Comparison of ENCODE assay signal across 8 mouse cellular contexts in the genomic region with DNA sequence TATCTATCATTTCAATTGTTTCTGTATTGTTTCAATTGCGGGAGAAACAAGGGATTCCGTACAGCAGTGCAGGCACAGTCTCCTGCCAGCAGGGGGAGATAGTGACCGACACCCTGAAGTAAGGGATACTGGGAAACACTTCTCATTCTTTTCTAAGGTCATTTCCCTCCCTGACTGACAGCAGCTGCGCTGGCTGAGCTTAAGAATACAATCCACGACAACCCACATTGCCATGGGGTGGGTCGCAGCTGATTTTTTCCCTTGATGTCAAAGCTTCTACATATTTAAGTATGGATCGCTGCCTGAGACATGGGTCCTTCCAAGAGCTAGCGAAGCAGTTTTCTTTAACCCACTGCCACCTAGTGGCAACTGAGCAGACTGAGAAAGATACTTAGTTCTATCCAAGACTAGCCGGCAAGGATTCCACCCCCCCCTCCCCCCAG. TPM values are rescaled to one million over a fixed set of nuclear protein-coding genes. Genes with fewer than 3 reads are reported as not detected.
DNase-seq lines count a peak whose midpoint lies in the region; ATAC-seq and TF ChIP-seq lines count a peak whose summit lies in the region.

No protein-coding gene starts in this region.

- peak overlapping the region; percentile 85 for H3K9ac ChIP-seq in ES-E14 (ENCODE audit: insufficient read depth, low read depth, low read length, poor library complexity, severe bottlenecking)
- H3K9ac ChIP-seq in forebrain, embryonic 13.5 days: peak overlapping the region; percentile 48
- peak overlapping the region; percentile 52 for H3K9ac ChIP-seq in liver, embryonic 16.5 days (ENCODE audit: low read depth, low read length)
- peak overlapping the region; percentile 51; the same call in 1 of the 2 replicates for H3K9ac ChIP-seq in neural tube, embryonic 12.5 days
- peak overlapping the region; percentile 41; the same call in 1 of the 2 replicates for H3K9ac ChIP-seq in stomach, postnatal 0 days (ENCODE audit: low read length)

- peak; percentile 89 for ATAC-seq in cerebellum, adult (ENCODE audit: insufficient number of reproducible peaks, low FRiP score, low TSS enrichment)
- ATAC-seq in forebrain, embryonic 13.5 days: peak; percentile 91
- ATAC-seq in liver, embryonic 16.5 days (ENCODE audit: low read depth): peak; percentile 82
- peak; percentile 82 for ATAC-seq in neural tube, embryonic 12.5 days (ENCODE audit: low FRiP score, low read depth)
- ATAC-seq in stomach, postnatal 0 days (ENCODE audit: low FRiP score, low TSS enrichment): peak; percentile 93

- intact Hi-C loops in heart, postnatal 10 days (cut with DNase I): loop anchor here (2.0 kb wide), 1 partner anchor 1340 kb away; no protein-coding TSS in a partner anchor

- peak; percentile 69 for DNase-seq in ES-E14 (ENCODE audit: low read depth, low spot score)
- peak; percentile 82 to 88 for DNase-seq in heart, postnatal 10 days
- peak; percentile 82 to 87 for DNase-seq in kidney, postnatal 4 days
- DNase-seq in stomach, postnatal 0 days (ENCODE audit: low spot score): peak; percentile 80

- no peaks in the 10 kb centered on the region for H3K27me3 ChIP-seq in forebrain, embryonic 13.5 days
- no peaks in the 10 kb centered on the region for H3K27me3 ChIP-seq in liver, embryonic 16.5 days (ENCODE audit: control insufficient read depth, insufficient read depth, low read depth, low read length)
- H3K27me3 ChIP-seq in neural tube, embryonic 12.5 days (replicated peaks): no peaks in the 10 kb centered on the region
- H3K27me3 ChIP-seq in stomach, postnatal 0 days (ENCODE audit: control insufficient read depth, insufficient read depth, low read length): no peaks in the 10 kb centered on the region

- H3K4me1 ChIP-seq in ES-E14 (ENCODE audit: control insufficient read depth in 2 of 2, insufficient read depth in 2 of 2, low read length in 2 of 2, poor library complexity in 1 of 2): no peaks in the 10 kb centered on the region
- peaks cover 8% of the 10 kb centered on the region for H3K4me1 ChIP-seq in forebrain, embryonic 13.5 days
- H3K4me1 ChIP-seq in liver, embryonic 16.5 days (ENCODE audit: control insufficient read depth, low read depth, low read length): no peaks in the 10 kb centered on the region; the same call in 1 of the 2 replicates
- H3K4me1 ChIP-seq in neural tube, embryonic 12.5 days: no peaks in the 10 kb centered on the region; the same call in none of the 2 replicates
- no peaks in the 10 kb centered on the region for H3K4me1 ChIP-seq in stomach, postnatal 0 days (replicated peaks; ENCODE audit: control insufficient read depth, insufficient read depth)

- H3K9me3 ChIP-seq in ES-E14 (ENCODE audit: control insufficient read depth, insufficient read depth, low read depth, low read length): no peaks in the 10 kb centered on the region
- no peaks in the 10 kb centered on the region for H3K9me3 ChIP-seq in forebrain, embryonic 13.5 days (replicated peaks)
- H3K9me3 ChIP-seq in liver, embryonic 16.5 days (replicated peaks; ENCODE audit: control insufficient read depth, low read length): no peaks in the 10 kb centered on the region
- H3K9me3 ChIP-seq in neural tube, embryonic 12.5 days: no peaks in the 10 kb centered on the region
- H3K9me3 ChIP-seq in stomach, postnatal 0 days (ENCODE audit: control insufficient read depth, low read length): no peaks in the 10 kb centered on the region

- in situ Hi-C loops in ES-E14 (cut with MboI; ENCODE audit: low sequenced_read_pairs in 2 of 2, unreplicated experiment in 2 of 2): no loop called here

- TF ChIP-seq EP300 in stomach, postnatal 0 days (optimal IDR thresholded peaks at IDR 0.05): no peak

- no peaks in the 10 kb centered on the region; the same call in 1 of the 2 replicates for H3K36me3 ChIP-seq in ES-E14 (ENCODE audit: control insufficient read depth, insufficient read depth, low read length, poor library complexity, severe bottlenecking)
- H3K36me3 ChIP-seq in forebrain, embryonic 13.5 days (ENCODE audit: poor library complexity, severe bottlenecking): peaks cover 12% of the 10 kb centered on the region; the same call in 1 of the 2 replicates
- no peaks in the 10 kb centered on the region; the same call in 1 of the 2 replicates for H3K36me3 ChIP-seq in liver, embryonic 16.5 days (ENCODE audit: control insufficient read depth, insufficient read depth)
- H3K36me3 ChIP-seq in neural tube, embryonic 12.5 days: peaks cover 4% of the 10 kb centered on the region
- 0 out of 2 replicates have a peak, but pooled peaks cover 5% of the 10 kb centered on the region for H3K36me3 ChIP-seq in stomach, postnatal 0 days (ENCODE audit: control insufficient read depth, insufficient read depth, low read length)

- TF ChIP-seq CTCF in stomach, postnatal 0 days (IDR thresholded peaks at IDR 0.05; ENCODE audit: low read depth): peak; percentile 87

- WGBS in forebrain, embryonic 13.5 days: under 1% methylated on average over 9 of the region's 9 CpGs
- WGBS in liver, embryonic 16.5 days (ENCODE audit: insufficient replicate concordance): under 1% methylated on average over 9 of the region's 9 CpGs
- under 1% methylated on average over 9 of the region's 9 CpGs for WGBS in neural tube, embryonic 12.5 days
- WGBS in stomach, postnatal 0 days: under 1% methylated on average over 9 of the region's 9 CpGs

- no peak overlapping the region for H3K27ac ChIP-seq in ES-E14 (ENCODE audit: insufficient read depth, low read depth, low read length, poor library complexity, severe bottlenecking)
- no peak overlapping the region for H3K27ac ChIP-seq in forebrain, embryonic 13.5 days
- H3K27ac ChIP-seq in liver, embryonic 16.5 days (ENCODE audit: low read length): no peak overlapping the region
- no peak overlapping the region for H3K27ac ChIP-seq in neural tube, embryonic 12.5 days
- no peak overlapping the region for H3K27ac ChIP-seq in stomach, postnatal 0 days (replicated peaks)

- H3K4me2 ChIP-seq in forebrain, embryonic 13.5 days: peak overlapping the region; percentile 59
- H3K4me2 ChIP-seq in liver, embryonic 16.5 days (ENCODE audit: low read depth, low read length): peak overlapping the region; percentile 78
- H3K4me2 ChIP-seq in neural tube, embryonic 12.5 days (replicated peaks): peak overlapping the region; percentile 62
- peak overlapping the region; percentile 58 for H3K4me2 ChIP-seq in stomach, postnatal 0 days (replicated peaks; ENCODE audit: low read depth)

- peak overlapping the region; percentile 63 to 66 for H3K4me3 ChIP-seq in ES-E14 (ENCODE audit: insufficient read depth in 1 of 2, low read depth in 1 of 2, low read length in 2 of 2, poor library complexity in 1 of 2, severe bottlenecking in 1 of 2)
- H3K4me3 ChIP-seq in forebrain, embryonic 13.5 days: peak overlapping the region; percentile 39
- H3K4me3 ChIP-seq in liver, embryonic 16.5 days (ENCODE audit: low read depth, low read length): peak overlapping the region; percentile 56
- H3K4me3 ChIP-seq in neural tube, embryonic 12.5 days: peak overlapping the region; percentile 30
- H3K4me3 ChIP-seq in stomach, postnatal 0 days (ENCODE audit: low read depth, low read length): peak overlapping the region; percentile 41

TF ChIP-seq in ES-E14, 5 proteins besides CTCF, POLR2A, EP300 and RAD21:
- TF ChIP-seq MAFK (IDR thresholded peaks at IDR 0.05; ENCODE audit: insufficient read depth, low read depth, low read length) (peak; percentile 51; the same call in 1 of the 2 replicates), CHD2 (IDR thresholded peaks at IDR 0.05; ENCODE audit: low read depth, low read length) (no peak), ZC3H11A (IDR thresholded peaks at IDR 0.05; ENCODE audit: borderline replicate concordance, low read depth, low read length) (no peak; the same call in 1 of the 2 replicates), ZNF384 (IDR thresholded peaks at IDR 0.05; ENCODE audit: low read depth, low read length) (no peak), HCFC1 (IDR thresholded peaks at IDR 0.05; ENCODE audit: borderline replicate concordance, insufficient read depth, low read length) (no peak)

RNA-seq across cellular contexts. Expression of gene Lsm11, which starts 18.1 kb away (rescaled TPM):
- total RNA-seq in ES-E14 (2012; rRNA removed): 7.7 and 7.9 TPM in 2 replicates
- 8.7 and 8.8 TPM in 2 replicates for polyA plus RNA-seq in forebrain, embryonic 13.5 days (2015; fragmentation: Nextera tagmentation; extraction: Ambion mirVana)
- total RNA-seq in heart, postnatal 10 days (2021): 1 to 10 TPM; 6.3 to 8.1 TPM
- polyA plus RNA-seq in liver, embryonic 16.5 days (2015; fragmentation: Nextera tagmentation; extraction: Ambion mirVana): 1.4 and 1.7 TPM in 2 replicates
- polyA plus RNA-seq in neural tube, embryonic 12.5 days (2016; fragmentation: Nextera tagmentation; extraction: Ambion mirVana): 15.8 and 16.0 TPM in 2 replicates
- polyA plus RNA-seq in stomach, postnatal 0 days (2015; fragmentation: Nextera tagmentation; extraction: Ambion mirVana): 3.5 and 3.6 TPM in 2 replicates

RNA-seq across cellular contexts. Expression of gene Thg1l, which starts 28.6 kb away (rescaled TPM):
- 22.8 and 25.7 TPM in 2 replicates for total RNA-seq in ES-E14 (2012; rRNA removed)
- polyA plus RNA-seq in forebrain, embryonic 13.5 days (2015; fragmentation: Nextera tagmentation; extraction: Ambion mirVana): 10.5 and 11.6 TPM in 2 replicates
- total RNA-seq in heart, postnatal 10 days (2021): 1 to 10 TPM; 6.4 to 9.8 TPM
- polyA plus RNA-seq in liver, embryonic 16.5 days (2015; fragmentation: Nextera tagmentation; extraction: Ambion mirVana): 4.0 and 4.4 TPM in 2 replicates
- 9.8 and 10.9 TPM in 2 replicates for polyA plus RNA-seq in neural tube, embryonic 12.5 days (2016; fragmentation: Nextera tagmentation; extraction: Ambion mirVana)
- polyA plus RNA-seq in stomach, postnatal 0 days (2015; fragmentation: Nextera tagmentation; extraction: Ambion mirVana): 6.9 and 7.4 TPM in 2 replicates

RNA-seq across cellular contexts. Expression of gene Sox30, which starts 53.4 kb away (rescaled TPM):
- total RNA-seq in ES-E14 (2012; rRNA removed): 0.04 and 0.21 TPM in 2 replicates
- polyA plus RNA-seq in forebrain, embryonic 13.5 days (2015; fragmentation: Nextera tagmentation; extraction: Ambion mirVana): not detected in 2 replicates
- total RNA-seq in heart, postnatal 10 days (2021): under 1 TPM; 0.24 to 0.30 TPM
- polyA plus RNA-seq in liver, embryonic 16.5 days (2015; fragmentation: Nextera tagmentation; extraction: Ambion mirVana): not detected in 2 replicates
- 0.23 and 0.29 TPM in 2 replicates for polyA plus RNA-seq in neural tube, embryonic 12.5 days (2016; fragmentation: Nextera tagmentation; extraction: Ambion mirVana)
- 0.15 and 0.17 TPM in 2 replicates for polyA plus RNA-seq in stomach, postnatal 0 days (2015; fragmentation: Nextera tagmentation; extraction: Ambion mirVana)
